Mouse (Mus musculus) MEL (cell line): ENCODE data around the gene Abcc2. TPM values are rescaled to one million over a fixed set of nuclear protein-coding genes. Genes with fewer than 3 reads are reported as not detected.

Experiments used
- DNase-seq: peaks from one replicate; pipeline ENCODE4 v3.0.0; 2011; ENCODE audit warnings: low read depth, low spot score
- H3K27ac ChIP-seq: 2 replicates; pipeline ENCODE4 v1.5.1; 2012; ENCODE audit warnings: low read depth, mild to moderate bottlenecking, control low read depth, low read length, moderate library complexity; ENCODE audit not compliant: control insufficient read depth
- H3K27me3 ChIP-seq, 2 experiments: fragments of 150-350 bp in 1 of 2; sonication (generic) in 1 of 2; 2 replicates each; pipeline ENCODE4 v1.6.1; 2012; ENCODE audit warnings: low read length in 2 of 2, mild to moderate bottlenecking in 2 of 2, improper control_type of control experiment in 1 of 2, moderate library complexity in 1 of 2; ENCODE audit not compliant: insufficient read depth in 2 of 2, control insufficient read depth in 1 of 2
- H3K36me3 ChIP-seq, 2 experiments: 2 replicates each; pipeline ENCODE4 v1.6.1; 2012 to 2014; ENCODE audit warnings: low read length in 2 of 2, improper control_type of control experiment in 1 of 2, inconsistent platforms in 1 of 2, mild to moderate bottlenecking in 1 of 2; ENCODE audit not compliant: insufficient read depth in 2 of 2, control insufficient read depth in 1 of 2
- H3K4me1 ChIP-seq, 2 experiments: fragments of 150-350 bp in 1 of 2; sonication (generic) in 1 of 2; 2 replicates each; pipeline ENCODE4 v1.6.1; 2012; ENCODE audit warnings: low read length in 2 of 2, improper control_type of control experiment in 1 of 2, mild to moderate bottlenecking in 1 of 2; ENCODE audit not compliant: insufficient read depth in 2 of 2, control insufficient read depth in 1 of 2
- H3K4me3 ChIP-seq, 2 experiments: fragments of 150-350 bp in 1 of 2; sonication (generic) in 1 of 2; 2 replicates each; pipeline ENCODE4 v1.5.1; 2012; ENCODE audit warnings: low read depth in 2 of 2, low read length in 2 of 2, mild to moderate bottlenecking in 2 of 2, moderate library complexity in 2 of 2, control low read depth in 1 of 2, improper control_type of control experiment in 1 of 2; ENCODE audit not compliant: control insufficient read depth in 1 of 2, insufficient read depth in 1 of 2
- H3K79me2 ChIP-seq: 2 replicates; pipeline ENCODE4 v1.6.1; 2012; ENCODE audit warnings: mild to moderate bottlenecking, low read length, moderate library complexity; ENCODE audit not compliant: control insufficient read depth, poor library complexity, insufficient read depth
- H3K9ac ChIP-seq: 2 replicates; pipeline ENCODE4 v1.6.1; 2012; ENCODE audit warnings: low read depth, mild to moderate bottlenecking, control low read depth, low read length, moderate library complexity; ENCODE audit not compliant: control insufficient read depth, poor library complexity, severe bottlenecking
- H3K9me3 ChIP-seq: fragments of 150-350 bp; sonication (generic); replicated peaks from 2 replicates; pipeline ENCODE4 v1.6.1; 2012; ENCODE audit warnings: mild to moderate bottlenecking, low read length, improper control_type of control experiment, moderate library complexity; ENCODE audit not compliant: insufficient read depth
- CHD1 ChIP-seq: IDR thresholded peaks from 2 replicates; pipeline ENCODE4 v1.6.1; 2012; ENCODE audit warnings: low read depth, mild to moderate bottlenecking, inconsistent platforms, low read length, improper control_type of control experiment
- CTCF ChIP-seq, 3 experiments: IDR thresholded peaks in 2 of 3; conservative IDR thresholded peaks in 1 of 3; 2 replicates each; pipeline ENCODE4 v1.5.1; 2011 to 2012; ENCODE audit warnings: low read length in 3 of 3, low read depth in 2 of 3, mild to moderate bottlenecking in 2 of 3, improper control_type of control experiment in 1 of 3, inconsistent platforms in 1 of 3, mixed read lengths in 1 of 3, moderate library complexity in 1 of 3; ENCODE audit not compliant: control insufficient read depth in 1 of 3, insufficient read depth in 1 of 3, poor library complexity in 1 of 3, severe bottlenecking in 1 of 3
- E2F4 ChIP-seq: IDR thresholded peaks from 2 replicates; pipeline ENCODE4 v1.6.1; 2011; ENCODE audit warnings: low read depth, low read length, improper control_type of control experiment, borderline replicate concordance
- EP300 ChIP-seq, 2 experiments: IDR thresholded peaks; 2 replicates each; pipeline ENCODE4 v1.6.1; 2011; ENCODE audit warnings: improper control_type of control experiment in 2 of 2, low read length in 2 of 2, low read depth in 1 of 2, mild to moderate bottlenecking in 1 of 2
- GATA1 ChIP-seq: IDR thresholded peaks from 2 replicates; pipeline ENCODE4 v1.6.1; 2011; ENCODE audit warnings: low read depth, low read length, improper control_type of control experiment
- JUND ChIP-seq: IDR thresholded peaks from 2 replicates; pipeline ENCODE4 v1.6.1; 2011; ENCODE audit warnings: low read depth, mild to moderate bottlenecking, improper control_type of control experiment, low read length
- MYC ChIP-seq: IDR thresholded peaks from 2 replicates; pipeline ENCODE4 v1.6.1; 2011; ENCODE audit warnings: low read depth, mild to moderate bottlenecking, low read length, improper control_type of control experiment, moderate library complexity
- NELFE ChIP-seq: IDR thresholded peaks from 2 replicates; pipeline ENCODE4 v1.6.1; 2011; ENCODE audit warnings: low read depth, low read length, improper control_type of control experiment
- RAD21 ChIP-seq: IDR thresholded peaks from 2 replicates; pipeline ENCODE4 v1.6.1; 2011; ENCODE audit warnings: mild to moderate bottlenecking, low read depth, low read length, improper control_type of control experiment
- SIN3A ChIP-seq: IDR thresholded peaks from 2 replicates; pipeline ENCODE4 v1.6.1; 2012; ENCODE audit warnings: low read length, improper control_type of control experiment, inconsistent platforms
- SMC3 ChIP-seq: IDR thresholded peaks from 2 replicates; pipeline ENCODE4 v1.6.1; 2011; ENCODE audit warnings: low read depth, low read length, improper control_type of control experiment
- TBP ChIP-seq: IDR thresholded peaks from 2 replicates; pipeline ENCODE4 v1.8.0; 2011; ENCODE audit warnings: low read depth, low read length, improper control_type of control experiment
- UBTF ChIP-seq: IDR thresholded peaks from 2 replicates; pipeline ENCODE4 v1.6.1; 2012; ENCODE audit warnings: low read depth, mild to moderate bottlenecking, inconsistent platforms, low read length, improper control_type of control experiment, moderate library complexity, borderline replicate concordance; ENCODE audit not compliant: insufficient read depth
- ZC3H11A ChIP-seq: IDR thresholded peaks from 2 replicates; pipeline ENCODE4 v1.6.1; 2012; ENCODE audit warnings: low read depth, mild to moderate bottlenecking, inconsistent platforms, low read length, improper control_type of control experiment
- polyA plus RNA-seq, 2 experiments: library from polyadenylated mRNA; stranded (reverse) in 1 of 2; unstranded in 1 of 2; fragments of >175 nt in 1 of 2; fragments of >200 nt in 1 of 2; gene quantifications; 2 replicates each; pipeline versions ENCODE4 v1.2.1 to v1.2.4; 2012; ENCODE audit warnings: low replicate concordance in 2 of 2, low read depth in 1 of 2; ENCODE audit not compliant: insufficient read length in 2 of 2, insufficient read depth in 1 of 2, missing spikeins in 1 of 2
- total RNA-seq: library from RNA; depleted of rRNA; stranded (reverse); fragments of 300-350 nt; gene quantifications from 2 replicates; pipeline ENCODE4 v1.2.3, GENCODE M21; 2012

Abcc2 gene
- total and polyA plus RNA-seq, 3 experiments: 0.04 TPM; not detected in 2

GRCm38 (mm10) chr19:43754237-43754636 lies 27.8 kb upstream of the Abcc2 start:
- Histone ChIP-seq H3K9me3 (no peaks in the 10 kb centered on the region), H3K79me2 (peaks cover 15% of the 10 kb centered on the region), H3K36me3 (peaks cover 6 to 33% of the 10 kb centered on the region in 2 experiments), H3K9ac (no peak overlapping the region), H3K27ac (0 out of 2 replicates have a peak overlapping the region, but pooled peaks have one; percentile 15), H3K4me1 (peaks cover 9 to 15% of the 10 kb centered on the region in 2 experiments), H3K4me3 (no peak overlapping the region), H3K27me3 (no peaks in the 10 kb centered on the region)
- peak; percentile 44 for DNase-seq
- TF ChIP-seq NELFE: no peak
- no peak for TF ChIP-seq SIN3A
- peak; percentile 94 for TF ChIP-seq TBP

DNA sequence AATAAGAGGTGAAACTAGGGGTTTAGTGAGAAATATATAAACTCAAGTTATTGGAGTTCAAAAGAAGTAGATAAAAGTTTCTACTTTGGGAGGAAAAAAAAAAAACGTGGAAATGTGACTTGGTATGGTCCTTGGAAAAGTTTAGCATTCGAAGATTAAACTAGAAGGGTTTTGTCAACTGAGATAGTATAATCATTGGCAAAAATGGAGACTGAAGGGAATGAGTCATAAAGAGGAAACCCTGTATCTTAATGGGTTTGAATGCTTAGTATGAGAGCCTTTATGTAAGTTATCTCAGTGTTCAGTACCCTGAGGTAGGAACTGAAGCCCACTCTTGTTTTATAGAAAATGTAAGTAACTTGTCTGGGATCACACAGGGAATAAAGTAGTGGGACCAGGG lies 27.1 kb upstream of the Abcc2 start:
- peak overlapping the region; percentile 34; the same call in 1 of the 2 replicates for H3K27ac ChIP-seq
- H3K4me3 ChIP-seq: no peak overlapping the region
- TF ChIP-seq E2F4 (no peak), JUND (peak; percentile 88; the same call in 1 of the 2 replicates), MYC (no peak), UBTF (no peak), GATA1 (peak; percentile 79; the same call in 1 of the 2 replicates), EP300 (IDR thresholded peaks at IDR 0.05; ENCODE audit: low read depth in 1 of 2, low read length in 2 of 2) (peak; percentile 59 to 90)
- DNase-seq: peak; percentile 74
- peaks cover 4 to 32% of the 10 kb centered on the region in 2 experiments; a peak in 3 of 4 replicates for H3K36me3 ChIP-seq
- H3K79me2 ChIP-seq: peaks cover 15% of the 10 kb centered on the region
- H3K9ac ChIP-seq: peak overlapping the region; percentile 16; the same call in 1 of the 2 replicates
- no peaks in the 10 kb centered on the region for H3K27me3 ChIP-seq
- H3K4me1 ChIP-seq: peaks cover 9 to 15% of the 10 kb centered on the region in 2 experiments
- H3K9me3 ChIP-seq: no peaks in the 10 kb centered on the region

DNA sequence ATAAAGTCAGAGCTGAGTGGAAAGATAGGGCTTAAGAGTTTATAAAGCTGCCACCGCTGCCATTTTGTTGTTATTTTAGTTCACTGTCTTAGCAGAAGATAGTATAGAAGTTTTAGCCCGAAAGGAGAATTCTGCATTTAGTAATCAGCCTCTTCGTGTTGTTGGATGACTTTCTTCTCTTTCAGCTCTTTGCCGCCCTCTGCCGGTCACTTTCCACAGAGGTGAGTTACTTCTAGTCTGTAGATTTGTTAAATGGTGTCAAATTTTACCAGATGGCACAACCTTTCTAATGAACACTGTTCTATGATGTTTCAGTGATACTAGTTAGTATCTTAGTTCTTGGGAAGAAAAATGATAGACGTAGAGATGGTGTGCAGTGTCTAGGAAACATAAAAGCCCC lies 21.5 kb upstream of the Abcc2 start:
- Histone ChIP-seq H3K4me1 (no peaks in the 10 kb centered on the region), H3K27me3 (no peaks in the 10 kb centered on the region), H3K79me2 (no peaks in the 10 kb centered on the region), H3K9ac (no peak overlapping the region), H3K27ac (no peak overlapping the region), H3K4me3 (no peak overlapping the region), H3K9me3 (no peaks in the 10 kb centered on the region), H3K36me3 (peaks cover 0 to 1% of the 10 kb centered on the region in 2 experiments; a peak in 1 of 4 replicates)
- TF ChIP-seq RAD21 (peak; percentile 91), SIN3A (no peak), CHD1 (no peak), ZC3H11A (peak; percentile 88), CTCF (IDR thresholded peaks at IDR 0.05 in 2 of 3, conservative IDR thresholded peaks at IDR 0.05 in 1 of 3; ENCODE audit: control insufficient read depth in 1 of 3, insufficient read depth in 1 of 3, low read depth in 2 of 3, low read length in 3 of 3, poor library complexity in 1 of 3, severe bottlenecking in 1 of 3) (peak; percentile 77 to 98 (median 79)), SMC3 (peak; percentile 96)
- DNase-seq: peak; percentile 93
